Mouse (Mus musculus) spleen, adult 2 months (tissue): Measurements from ENCODE around the gene Ccdc93.

Source experiments
- CTCF ChIP-seq: fragments of 200-500 bp; IDR thresholded peaks from 2 replicates; pipeline ENCODE4 v1.5.1; 2011; ENCODE audit warnings: mild to moderate bottlenecking, inconsistent platforms; ENCODE audit not compliant: insufficient read depth, insufficient read length, insufficient replicate concordance; ENCODE audit errors: extremely low read depth
- POLR2A ChIP-seq: fragments of 200-500 bp; IDR thresholded peaks from 2 replicates; pipeline ENCODE4 v1.6.1; 2011; ENCODE audit warnings: low read depth, low read length, inconsistent platforms

DNA sequence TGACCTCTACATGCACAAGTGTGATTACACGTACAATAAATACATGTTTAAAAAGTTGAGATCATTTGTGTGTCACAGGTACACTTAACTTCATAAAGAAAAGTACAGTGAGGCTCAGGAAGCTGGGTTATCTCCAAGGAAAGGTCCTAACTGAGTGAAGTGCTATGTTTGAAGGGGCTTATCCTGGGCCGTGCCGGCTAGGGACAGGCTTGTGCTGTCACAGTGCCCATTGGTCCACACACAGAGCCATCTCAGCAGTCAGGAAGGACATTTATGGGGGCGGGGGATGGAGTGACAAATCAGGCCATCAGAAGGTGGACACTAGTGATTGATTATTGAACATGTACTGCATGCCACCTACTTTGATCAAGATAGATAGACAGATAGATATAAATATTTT, 22.2 kb downstream of the Ccdc93 start:
- TF ChIP-seq POLR2A (no peak), CTCF (no peak)
